Mouse (Mus musculus) cerebellum, postnatal 14 days (tissue): ENCODE measurements at regions not wholly inside any gene's neighbourhood (a gene's known extent, or its start where the extent isn't known, plus 50 kb on each side); places are given as distances from the start of the nearest gene placed in this dataset.

Experiments used
- DNase-seq, 2 experiments: peaks; one replicate each; pipeline ENCODE4 v3.0.0; 2021; ENCODE audit warnings: mixed read lengths in 2 of 2

- DNase-seq, result no peak
Measured at GRCm38 (mm10) chr13:59227523-59228058, 357.4 kb downstream of the Agtpbp1 start.

GRCm38 (mm10) chr13:59220587-59220986 is 364.4 kb downstream of the Agtpbp1 start:
- DNase-seq, result no peak

- DNase-seq, result peak; percentile 42 to 62
Measured at GRCm38 (mm10) chr13:59220156-59220555, 364.9 kb downstream of the Agtpbp1 start.

DNA sequence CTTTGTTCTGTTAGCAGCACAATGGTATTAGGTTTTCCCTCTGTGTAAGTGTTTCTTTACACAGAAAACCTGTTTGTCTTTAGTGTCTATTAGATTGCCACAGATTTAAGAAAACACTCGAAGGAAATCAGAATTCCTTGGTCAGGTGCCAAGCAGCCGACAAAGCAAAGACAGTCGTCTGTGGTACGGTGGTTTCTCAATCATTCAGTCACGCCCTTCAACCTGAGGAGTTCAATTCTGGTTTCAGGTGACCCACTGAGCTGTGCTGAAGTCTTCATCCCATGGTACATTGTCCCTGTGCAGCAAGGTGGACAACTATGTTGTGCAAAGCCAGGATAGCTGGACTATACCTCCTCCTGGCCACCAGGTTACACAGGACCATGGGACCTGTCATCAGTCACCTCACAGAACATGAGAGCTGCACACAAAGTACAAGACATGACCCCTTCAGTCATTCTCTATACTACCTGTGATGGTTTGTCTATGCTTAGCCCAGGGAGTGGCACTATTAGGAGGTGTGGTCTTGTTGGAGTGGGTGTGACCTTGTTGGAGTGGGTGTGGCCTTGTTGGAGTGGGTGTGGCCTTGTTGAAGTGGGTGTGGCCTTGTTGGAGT is 368.2 kb downstream of the Agtpbp1 start:
- DNase-seq, result no peak

- DNase-seq, result peak; percentile 65 to 66
Measured at GRCm38 (mm10) chr13:59212296-59212701, 372.7 kb downstream of the Agtpbp1 start.

DNA sequence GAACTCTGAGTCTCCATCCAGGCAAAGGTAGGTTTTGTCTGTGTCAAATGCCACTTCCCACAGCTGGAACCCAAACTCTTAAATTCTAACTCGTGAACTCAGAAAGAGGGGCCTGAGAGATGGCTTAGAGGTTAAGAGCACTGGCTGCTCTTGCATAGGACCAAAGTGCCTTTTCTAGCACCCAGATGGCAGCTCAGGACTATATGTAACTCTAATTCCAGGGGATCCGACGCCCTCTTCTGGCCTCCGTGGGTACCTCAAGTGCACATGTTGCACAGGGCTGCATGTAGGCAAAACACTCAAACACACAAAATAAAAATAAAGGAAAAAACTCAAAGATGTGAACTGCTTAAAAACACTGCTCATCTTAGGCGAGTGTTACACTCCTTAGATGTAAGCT is 374.2 kb downstream of the Agtpbp1 start:
- DNase-seq, result peak in 1 of 2 experiments; percentile 47

GRCm38 (mm10) chr13:59206186-59206585 is 378.8 kb downstream of the Agtpbp1 start:
- DNase-seq, result no peak

GRCm38 (mm10) chr13:59204506-59204905 is 380.5 kb downstream of the Agtpbp1 start:
- DNase-seq, result no peak

- no peak for DNase-seq
Measured at GRCm38 (mm10) chr13:59196311-59196710, 388.7 kb downstream of the Agtpbp1 start.

- peak; percentile 73 for DNase-seq
Measured at GRCm38 (mm10) chr13:59188431-59188830, 382.1 kb downstream of the Ntrk2 start.
